Mouse (Mus musculus) embryonic facial prominence, embryonic 13.5 days (tissue): ENCODE results near the gene Prg3. TPM values are rescaled to one million over a fixed set of nuclear protein-coding genes. Genes with fewer than 3 reads are reported as not detected.

Experiments used
- ATAC-seq: fragments of 200-750 bp; cut with Nextera tagmentation; 2 replicates; pipeline ENCODE4 v1.8.0; 2017; ENCODE audit warnings: low read depth; ENCODE audit not compliant: insufficient number of reproducible peaks, insufficient read depth, low FRiP score, low TSS enrichment
- H3K27ac ChIP-seq: fragments of 300-500 bp; sonication (generic); 2 replicates; pipeline ENCODE4 v1.5.1; 2015; ENCODE audit warnings: moderate library complexity, mild to moderate bottlenecking, inconsistent platforms
- H3K27me3 ChIP-seq: fragments of 300-500 bp; sonication (generic); 2 replicates; pipeline ENCODE4 v1.6.1; 2015; ENCODE audit warnings: mild to moderate bottlenecking, inconsistent platforms
- H3K36me3 ChIP-seq: fragments of 300-500 bp; sonication (generic); 2 replicates; pipeline ENCODE4 v1.6.1; 2015; ENCODE audit warnings: mild to moderate bottlenecking, inconsistent platforms
- H3K4me1 ChIP-seq: fragments of 300-500 bp; sonication (generic); 2 replicates; pipeline ENCODE4 v1.6.1; 2015; ENCODE audit warnings: inconsistent platforms
- H3K4me2 ChIP-seq: fragments of 300-500 bp; sonication (generic); 2 replicates; pipeline ENCODE4 v1.6.1; 2015; ENCODE audit warnings: moderate library complexity, mild to moderate bottlenecking, inconsistent platforms
- H3K4me3 ChIP-seq: fragments of 300-500 bp; sonication (generic); 2 replicates; pipeline ENCODE4 v1.5.1; 2015; ENCODE audit warnings: mild to moderate bottlenecking, inconsistent platforms
- H3K9ac ChIP-seq: fragments of 300-500 bp; sonication (generic); 2 replicates; pipeline ENCODE4 v1.6.1; 2015; ENCODE audit warnings: mild to moderate bottlenecking, inconsistent platforms
- H3K9me3 ChIP-seq: fragments of 300-500 bp; sonication (generic); 2 replicates; pipeline ENCODE4 v1.6.1; 2016; ENCODE audit warnings: inconsistent platforms
- WGBS: fragments of 180-500 bp; shearing (Covaris S2); methylation state at CpG from one replicate; pipeline ENCODE4 v1.1.7; 2015; ENCODE audit warnings: mixed read lengths; 5-methylcytosine and 5-hydroxymethylcytosine counted together
- polyA plus RNA-seq: library from polyadenylated mRNA; unstranded; fragments of >200 nt; fragmentation: Nextera tagmentation; extraction: Ambion mirVana; gene quantifications from 2 replicates; pipeline ENCODE4 v1.2.1, GENCODE M21; 2015

Prg3 gene
- polyA plus RNA-seq, 1 experiment from 2014 or later, result 0.66 TPM

- no peak for ATAC-seq
- WGBS, result 65% methylated on average over 3 of the region's 3 CpGs
Measured at GRCm38 (mm10) chr2:84999486-85000181, 11.6 kb downstream of the Prg3 start.

GRCm38 (mm10) chr2:85001497-85001896, 13.5 kb downstream of the Prg3 start:
- H3K9ac ChIP-seq, result no peak overlapping the region
- H3K27me3 ChIP-seq, result no peaks in the 10 kb centered on the region
- WGBS, result 77% methylated on average over 13 of the region's 13 CpGs
- ATAC-seq, result no peak
- H3K4me3 ChIP-seq, result no peak overlapping the region
- H3K4me1 ChIP-seq, result no peaks in the 10 kb centered on the region
- no peak overlapping the region for H3K27ac ChIP-seq
- no peaks in the 10 kb centered on the region for H3K9me3 ChIP-seq
- H3K36me3 ChIP-seq, result no peaks in the 10 kb centered on the region
- H3K4me2 ChIP-seq, result no peak overlapping the region

More at GRCm38 (mm10) chr2:84999486-85000181, 11.6 kb downstream of the Prg3 start:
- Histone ChIP-seq H3K36me3 (no peaks in the 10 kb centered on the region), H3K9me3 (no peaks in the 10 kb centered on the region), H3K4me3 (no peak overlapping the region), H3K4me2 (no peak overlapping the region), H3K9ac (no peak overlapping the region), H3K27ac (peak overlapping the region; percentile 36; the same call in 1 of the 2 replicates), H3K27me3 (no peaks in the 10 kb centered on the region), H3K4me1 (no peaks in the 10 kb centered on the region)

- WGBS, result 71% methylated on average over 8 of the region's 8 CpGs
- no peaks in the 10 kb centered on the region for H3K36me3 ChIP-seq
- no peak for ATAC-seq
Measured at GRCm38 (mm10) chr2:85002575-85002974, 14.6 kb downstream of the Prg3 start.

GRCm38 (mm10) chr2:85004341-85004740, 16.3 kb downstream of the Prg3 start:
- 79% methylated on average over 4 of the region's 4 CpGs for WGBS
- no peak for ATAC-seq
- H3K4me3 ChIP-seq, result no peak overlapping the region
- no peaks in the 10 kb centered on the region for H3K9me3 ChIP-seq
- no peak overlapping the region for H3K4me2 ChIP-seq
- no peak overlapping the region for H3K9ac ChIP-seq
- no peaks in the 10 kb centered on the region; the same call in 1 of the 2 replicates for H3K27me3 ChIP-seq
- no peaks in the 10 kb centered on the region for H3K4me1 ChIP-seq
- H3K36me3 ChIP-seq, result no peaks in the 10 kb centered on the region
- H3K27ac ChIP-seq, result no peak overlapping the region

More at GRCm38 (mm10) chr2:85002575-85002974, 14.6 kb downstream of the Prg3 start:
- no peak overlapping the region for H3K4me2 ChIP-seq
- H3K4me1 ChIP-seq, result no peaks in the 10 kb centered on the region
- H3K27me3 ChIP-seq, result no peaks in the 10 kb centered on the region
- no peak overlapping the region for H3K27ac ChIP-seq
- H3K9me3 ChIP-seq, result no peaks in the 10 kb centered on the region
- H3K9ac ChIP-seq, result no peak overlapping the region
- no peak overlapping the region for H3K4me3 ChIP-seq

GRCm38 (mm10) chr2:85006600-85006999, 18.6 kb downstream of the Prg3 start:
- Histone ChIP-seq H3K9ac (no peak overlapping the region), H3K4me1 (no peaks in the 10 kb centered on the region), H3K4me3 (no peak overlapping the region), H3K36me3 (no peaks in the 10 kb centered on the region), H3K9me3 (no peaks in the 10 kb centered on the region), H3K27ac (no peak overlapping the region), H3K27me3 (no peaks in the 10 kb centered on the region; the same call in 1 of the 2 replicates), H3K4me2 (no peak overlapping the region)
- no peak for ATAC-seq
- 81% methylated on average over 7 of the region's 7 CpGs for WGBS

- no peaks in the 10 kb centered on the region for H3K9me3 ChIP-seq
- no peaks in the 10 kb centered on the region for H3K4me1 ChIP-seq
- no peak for ATAC-seq
- no peak overlapping the region for H3K4me2 ChIP-seq
- WGBS, result 21% methylated on average over 4 of the region's 4 CpGs
- H3K4me3 ChIP-seq, result no peak overlapping the region
- H3K9ac ChIP-seq, result no peak overlapping the region
- H3K27me3 ChIP-seq, result no peaks in the 10 kb centered on the region; the same call in 1 of the 2 replicates
- H3K36me3 ChIP-seq, result no peaks in the 10 kb centered on the region
- no peak overlapping the region for H3K27ac ChIP-seq
Measured at GRCm38 (mm10) chr2:85007729-85008128, 19.7 kb downstream of the Prg3 start.

- Histone ChIP-seq H3K36me3 (no peaks in the 10 kb centered on the region), H3K4me3 (no peak overlapping the region), H3K27ac (no peak overlapping the region), H3K9ac (no peak overlapping the region), H3K27me3 (no peaks in the 10 kb centered on the region; the same call in 1 of the 2 replicates), H3K9me3 (no peaks in the 10 kb centered on the region), H3K4me2 (no peak overlapping the region), H3K4me1 (no peaks in the 10 kb centered on the region)
- ATAC-seq, result no peak
- 83% methylated on average over 2 of the region's 2 CpGs for WGBS
Measured at GRCm38 (mm10) chr2:85009212-85009611, 21.2 kb downstream of the Prg3 start.

- Histone ChIP-seq H3K9ac (no peak overlapping the region), H3K9me3 (no peaks in the 10 kb centered on the region), H3K36me3 (no peaks in the 10 kb centered on the region), H3K27me3 (no peaks in the 10 kb centered on the region; the same call in 1 of the 2 replicates), H3K4me3 (no peak overlapping the region), H3K4me2 (no peak overlapping the region), H3K4me1 (no peaks in the 10 kb centered on the region), H3K27ac (no peak overlapping the region)
- WGBS, result 74% methylated on average over 9 of the region's 9 CpGs
- ATAC-seq, result no peak
Measured at GRCm38 (mm10) chr2:85011906-85012604, 24.0 kb downstream of the Prg3 start.

- no peak overlapping the region for H3K4me2 ChIP-seq
- no peaks in the 10 kb centered on the region for H3K36me3 ChIP-seq
- no peak overlapping the region for H3K9ac ChIP-seq
- no peak for ATAC-seq
- WGBS, result 85% methylated on average over 14 of the region's 14 CpGs
- H3K27ac ChIP-seq, result no peak overlapping the region
- H3K4me1 ChIP-seq, result no peaks in the 10 kb centered on the region
- H3K9me3 ChIP-seq, result no peaks in the 10 kb centered on the region
- no peak overlapping the region for H3K4me3 ChIP-seq
- H3K27me3 ChIP-seq, result no peaks in the 10 kb centered on the region; the same call in 1 of the 2 replicates
Measured at GRCm38 (mm10) chr2:85012679-85013078, 24.7 kb downstream of the Prg3 start.

- no peaks in the 10 kb centered on the region for H3K36me3 ChIP-seq
- no peak for ATAC-seq
- no peak overlapping the region for H3K27ac ChIP-seq
- H3K4me2 ChIP-seq, result no peak overlapping the region
- H3K9ac ChIP-seq, result no peak overlapping the region
- H3K4me3 ChIP-seq, result no peak overlapping the region
- H3K9me3 ChIP-seq, result no peaks in the 10 kb centered on the region
- 73% methylated on average over 5 of the region's 5 CpGs for WGBS
- 0 out of 2 replicates have a peak, but pooled peaks cover 3% of the 10 kb centered on the region for H3K27me3 ChIP-seq
- H3K4me1 ChIP-seq, result no peaks in the 10 kb centered on the region
Measured at GRCm38 (mm10) chr2:85013826-85014587, 26.0 kb downstream of the Prg3 start.

GRCm38 (mm10) chr2:85014588-85014982, 26.6 kb downstream of the Prg3 start:
- 0 out of 2 replicates have a peak, but pooled peaks cover 3% of the 10 kb centered on the region for H3K27me3 ChIP-seq
- H3K9ac ChIP-seq, result no peak overlapping the region
- H3K4me1 ChIP-seq, result no peaks in the 10 kb centered on the region
- no peak for ATAC-seq
- no peak overlapping the region for H3K27ac ChIP-seq
- no peak overlapping the region for H3K4me2 ChIP-seq
- H3K9me3 ChIP-seq, result no peaks in the 10 kb centered on the region
- 51% methylated on average over 3 of the region's 3 CpGs for WGBS
- no peaks in the 10 kb centered on the region for H3K36me3 ChIP-seq
- no peak overlapping the region for H3K4me3 ChIP-seq
